Mouse (Mus musculus) midbrain, embryonic 14.5 days (tissue): ENCODE results near the gene Rps19bp1. TPM values are rescaled to one million over a fixed set of nuclear protein-coding genes. Genes with fewer than 3 reads are reported as not detected.
A peak's percentile ranks its signal among the peaks of the same experiment; 100 is the strongest.

Experiments used
- ATAC-seq: fragments of 200-750 bp; cut with Nextera tagmentation; 2 replicates; pipeline ENCODE4 v1.8.0; 2017; ENCODE audit warnings: moderate number of reproducible peaks, moderate library complexity; ENCODE audit not compliant: low FRiP score, low TSS enrichment
- DNase-seq: peaks from one replicate; pipeline ENCODE4 v3.0.0-alpha.2; 2015
- H3K27ac ChIP-seq: fragments of 300-500 bp; sonication (generic); replicated peaks from 2 replicates; pipeline ENCODE4 v1.5.1; 2014; ENCODE audit warnings: mild to moderate bottlenecking, low read depth, low read length, moderate library complexity
- H3K27me3 ChIP-seq: fragments of 300-500 bp; sonication (generic); 2 replicates; pipeline ENCODE4 v1.6.1; 2014; ENCODE audit warnings: low read length, control low read depth, mixed read lengths; ENCODE audit not compliant: control insufficient read depth, insufficient read depth
- H3K36me3 ChIP-seq: fragments of 300-500 bp; sonication (generic); 2 replicates; pipeline ENCODE4 v1.6.1; 2014; ENCODE audit warnings: low read length, control low read depth; ENCODE audit not compliant: control insufficient read depth, insufficient read depth
- H3K4me1 ChIP-seq: fragments of 300-500 bp; sonication (generic); 2 replicates; pipeline ENCODE4 v1.6.1; 2014; ENCODE audit warnings: mild to moderate bottlenecking, antibody characterized with exemption, low read length, control low read depth; ENCODE audit not compliant: control insufficient read depth, insufficient read depth
- H3K4me2 ChIP-seq: fragments of 300-500 bp; sonication (generic); 2 replicates; pipeline ENCODE4 v1.6.1; 2014; ENCODE audit warnings: mild to moderate bottlenecking, low read length, moderate library complexity
- H3K4me3 ChIP-seq: fragments of 300-500 bp; sonication (generic); replicated peaks from 2 replicates; pipeline ENCODE4 v1.5.1; 2014; ENCODE audit warnings: low read depth, low read length
- H3K9ac ChIP-seq: fragments of 300-500 bp; sonication (generic); replicated peaks from 2 replicates; pipeline ENCODE4 v1.6.1; 2014; ENCODE audit warnings: mild to moderate bottlenecking, low read length, moderate library complexity
- H3K9me3 ChIP-seq: fragments of 300-500 bp; sonication (generic); 2 replicates; pipeline ENCODE4 v1.6.1; 2016; ENCODE audit warnings: low read length, control low read depth, mixed read lengths; ENCODE audit not compliant: control insufficient read depth
- WGBS: fragments of 180-500 bp; shearing (Covaris S2); extraction: QIAGEN DNeasy Blood & Tissue Kit; methylation state at CpG from one replicate; pipeline ENCODE4 v1.1.7; 2014; 5-methylcytosine and 5-hydroxymethylcytosine counted together
- polyA plus RNA-seq: library from polyadenylated mRNA; unstranded; fragments of >200 nt; fragmentation: Nextera tagmentation; extraction: Ambion mirVana; gene quantifications from 2 replicates; pipeline ENCODE4 v1.2.1, GENCODE M21; 2014

Gene Rps19bp1
- polyA plus RNA-seq, 1 experiment from 2014 or later: 73.9 TPM

DNA sequence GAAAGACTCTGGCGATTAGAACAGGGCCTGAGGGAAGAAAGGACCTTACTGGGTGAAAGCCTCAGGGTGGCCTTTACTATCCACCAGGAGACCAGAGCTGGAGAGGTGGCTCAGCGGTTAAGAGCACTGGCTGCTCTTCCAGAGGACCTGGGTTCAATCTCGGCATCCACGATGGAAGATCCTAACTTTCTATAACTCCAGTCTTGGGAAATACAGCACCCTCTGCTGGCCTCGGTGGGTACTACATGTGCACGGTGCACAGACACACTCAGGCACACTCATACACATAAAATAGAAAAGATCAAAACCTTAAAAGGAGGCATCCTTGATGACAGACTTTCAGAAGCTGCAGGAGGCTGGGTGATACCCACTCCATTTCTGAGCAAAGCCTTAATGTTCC lies 16.5 kb upstream of the Rps19bp1 start:
- Histone ChIP-seq H3K27me3 (peaks cover 3% of the 10 kb centered on the region), H3K4me1 (peaks cover 3% of the 10 kb centered on the region; the same call in 1 of the 2 replicates), H3K4me2 (no peak overlapping the region), H3K9ac (no peak overlapping the region), H3K36me3 (no peaks in the 10 kb centered on the region), H3K9me3 (no peaks in the 10 kb centered on the region), H3K4me3 (no peak overlapping the region), H3K27ac (no peak overlapping the region)
- WGBS: 20% methylated on average over 6 of the region's 6 CpGs
- DNase-seq (peak; percentile 71), ATAC-seq (no peak)

DNA sequence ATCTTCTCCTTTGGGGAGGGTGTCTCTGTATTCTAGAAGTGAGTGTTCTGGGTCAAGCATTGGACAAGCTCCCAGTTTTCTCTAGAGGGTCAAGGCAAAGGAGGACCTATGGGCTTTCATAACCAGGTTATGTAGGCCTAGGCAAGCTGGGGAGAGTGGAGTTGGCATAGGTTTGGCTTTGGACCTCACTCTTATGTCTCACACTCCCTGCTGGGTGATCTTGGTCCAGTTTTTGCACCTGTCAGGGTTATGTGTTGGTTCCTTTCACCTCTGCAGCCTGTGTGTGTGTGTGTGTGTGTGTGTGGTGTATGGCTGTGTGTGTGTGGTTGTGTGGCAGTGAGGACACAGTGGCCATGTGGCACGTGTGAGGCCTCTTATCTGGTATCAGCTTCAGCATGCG lies 14.9 kb upstream of the Rps19bp1 start:
- 88% methylated on average over 2 of the region's 2 CpGs for WGBS
- peaks cover 2% of the 10 kb centered on the region; the same call in 1 of the 2 replicates for H3K27me3 ChIP-seq
- no peak overlapping the region for H3K27ac ChIP-seq
- DNase-seq (no peak), ATAC-seq (no peak)
- peaks cover 3% of the 10 kb centered on the region; the same call in 1 of the 2 replicates for H3K4me1 ChIP-seq
- no peak overlapping the region for H3K4me2 ChIP-seq
- H3K9ac ChIP-seq: no peak overlapping the region
- no peak overlapping the region for H3K4me3 ChIP-seq
- H3K9me3 ChIP-seq: no peaks in the 10 kb centered on the region
- no peaks in the 10 kb centered on the region for H3K36me3 ChIP-seq

DNA sequence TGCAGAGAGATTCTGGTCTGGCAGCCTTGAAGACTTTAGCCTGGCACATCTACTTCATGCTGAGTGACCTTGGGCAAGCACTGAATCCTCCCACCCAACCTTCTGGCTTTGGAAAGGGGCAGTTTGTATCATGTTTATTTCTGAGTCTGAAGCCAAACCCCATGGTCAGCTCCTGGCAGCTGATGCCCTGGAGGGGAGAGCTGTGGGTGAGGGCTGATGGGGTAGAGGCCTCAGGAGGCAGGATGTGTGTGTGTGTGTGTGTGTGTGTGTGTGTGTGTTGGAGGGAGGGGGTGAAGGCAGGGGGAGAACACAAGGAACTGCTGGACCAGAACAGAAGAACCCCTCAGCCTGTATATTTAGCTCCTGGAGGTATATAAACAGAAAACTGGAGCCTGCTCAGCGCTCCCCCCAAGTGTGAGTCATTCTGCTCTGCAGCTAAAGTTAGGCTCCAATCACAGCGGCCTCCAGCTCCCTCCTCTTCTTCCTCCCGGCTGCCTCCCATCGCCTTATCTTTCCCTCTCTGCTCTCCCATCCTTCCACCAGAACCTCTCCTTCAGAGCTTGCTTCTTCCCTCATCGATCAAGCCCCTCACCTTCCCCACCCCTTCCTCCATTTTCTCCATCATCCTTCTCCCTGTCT lies 14.1 kb upstream of the Rps19bp1 start:
- H3K36me3 ChIP-seq: no peaks in the 10 kb centered on the region
- no peak overlapping the region for H3K4me2 ChIP-seq
- peaks cover 2% of the 10 kb centered on the region; the same call in 1 of the 2 replicates for H3K27me3 ChIP-seq
- H3K9me3 ChIP-seq: no peaks in the 10 kb centered on the region
- no peak for DNase-seq
- H3K9ac ChIP-seq: no peak overlapping the region
- peaks cover 3% of the 10 kb centered on the region; the same call in 1 of the 2 replicates for H3K4me1 ChIP-seq
- H3K27ac ChIP-seq: no peak overlapping the region
- 68% methylated on average over 5 of the region's 5 CpGs for WGBS
- no peak for ATAC-seq
- no peak overlapping the region for H3K4me3 ChIP-seq

DNA sequence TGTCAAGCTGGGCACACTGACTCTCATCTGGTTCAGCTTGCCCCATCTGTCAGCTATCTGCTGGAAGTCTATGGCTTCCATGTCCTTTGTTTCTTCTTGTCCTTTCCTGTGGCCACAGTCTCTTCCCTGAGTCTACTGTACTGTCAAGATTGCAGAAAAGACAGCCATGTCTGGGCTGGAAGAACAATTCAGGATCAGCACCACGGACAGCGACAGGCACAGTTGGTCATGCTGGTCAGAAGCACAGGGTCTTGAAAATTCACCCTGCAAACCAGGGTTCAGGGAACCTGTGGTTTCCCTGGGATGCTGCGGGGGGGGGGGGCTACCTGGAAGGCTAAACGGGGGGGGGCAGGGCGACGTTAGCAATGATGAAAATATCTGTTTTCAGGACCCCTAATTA lies 13.5 kb upstream of the Rps19bp1 start:
- H3K27ac ChIP-seq: no peak overlapping the region
- 1% methylated on average over 6 of the region's 6 CpGs for WGBS
- H3K4me2 ChIP-seq: no peak overlapping the region
- peaks cover 3% of the 10 kb centered on the region; the same call in 1 of the 2 replicates for H3K4me1 ChIP-seq
- peaks cover 2% of the 10 kb centered on the region; the same call in 1 of the 2 replicates for H3K27me3 ChIP-seq
- no peaks in the 10 kb centered on the region for H3K9me3 ChIP-seq
- DNase-seq: peak; percentile 67
- H3K4me3 ChIP-seq: no peak overlapping the region
- no peaks in the 10 kb centered on the region for H3K36me3 ChIP-seq
- no peak overlapping the region for H3K9ac ChIP-seq
- no peak for ATAC-seq

DNA sequence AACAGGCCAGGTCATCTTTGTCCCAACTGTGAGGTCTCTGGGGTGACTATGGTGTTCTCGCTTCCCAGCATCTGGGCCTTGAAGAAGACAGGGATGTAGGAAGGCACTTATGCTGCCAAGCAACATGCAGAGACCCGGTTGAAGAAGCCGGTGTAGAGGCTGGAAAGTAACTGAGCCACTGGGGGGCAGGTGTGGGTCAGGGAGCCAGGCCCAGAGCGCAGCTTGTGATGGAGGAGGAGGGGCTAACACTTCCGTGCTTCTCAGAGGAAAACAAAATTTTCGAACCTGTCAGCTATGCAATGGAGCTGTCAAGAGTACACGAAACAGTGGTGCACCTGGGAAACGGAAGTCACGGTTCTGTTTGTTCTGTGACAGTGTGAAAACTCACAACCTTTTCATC lies 13.0 kb upstream of the Rps19bp1 start:
- WGBS: 44% methylated on average over 9 of the region's 9 CpGs
- Histone ChIP-seq H3K4me1 (peaks cover 5% of the 10 kb centered on the region; the same call in 1 of the 2 replicates), H3K36me3 (no peaks in the 10 kb centered on the region), H3K4me2 (no peak overlapping the region), H3K9ac (no peak overlapping the region), H3K4me3 (no peak overlapping the region), H3K27me3 (peaks cover 2% of the 10 kb centered on the region; the same call in 1 of the 2 replicates), H3K9me3 (no peaks in the 10 kb centered on the region), H3K27ac (no peak overlapping the region)
- ATAC-seq: no peak
- DNase-seq: peak; percentile 73

DNA sequence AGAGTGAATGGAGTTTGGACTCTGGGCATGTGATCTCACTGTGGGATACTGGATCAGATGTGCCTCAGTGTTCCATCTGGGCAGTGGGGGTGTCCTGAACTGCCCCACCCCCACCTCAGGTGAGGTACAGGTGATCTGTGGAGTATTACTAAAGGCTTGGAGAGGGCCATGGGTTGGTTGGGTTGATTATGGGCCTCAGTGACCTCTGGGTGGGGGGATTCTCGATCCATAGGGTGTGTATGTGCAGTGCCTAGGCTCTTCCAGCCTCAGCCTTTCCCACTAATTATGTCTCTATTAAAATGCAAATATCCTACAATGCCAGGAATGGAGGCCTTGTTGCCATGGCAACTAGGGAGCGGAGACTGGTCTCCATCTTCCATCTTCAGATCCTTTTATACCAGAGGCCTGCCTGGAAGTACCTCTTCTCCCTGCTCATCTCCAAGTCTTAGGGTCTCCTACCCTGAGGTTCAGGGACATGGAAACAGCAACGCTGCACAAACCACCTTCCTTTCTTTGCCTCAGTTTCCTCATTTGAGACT lies 7.8 kb upstream of the Rps19bp1 start:
- ATAC-seq (no peak), DNase-seq (peak; percentile 77)
- no peak overlapping the region for H3K27ac ChIP-seq
- no peak overlapping the region for H3K9ac ChIP-seq
- no peak overlapping the region for H3K4me2 ChIP-seq
- peaks cover 7% of the 10 kb centered on the region; the same call in 1 of the 2 replicates for H3K9me3 ChIP-seq
- H3K36me3 ChIP-seq: no peaks in the 10 kb centered on the region
- H3K27me3 ChIP-seq: no peaks in the 10 kb centered on the region; the same call in 1 of the 2 replicates
- H3K4me3 ChIP-seq: no peak overlapping the region
- 49% methylated on average over 3 of the region's 3 CpGs for WGBS
- 0 out of 2 replicates have a peak, but pooled peaks cover 6% of the 10 kb centered on the region for H3K4me1 ChIP-seq

DNA sequence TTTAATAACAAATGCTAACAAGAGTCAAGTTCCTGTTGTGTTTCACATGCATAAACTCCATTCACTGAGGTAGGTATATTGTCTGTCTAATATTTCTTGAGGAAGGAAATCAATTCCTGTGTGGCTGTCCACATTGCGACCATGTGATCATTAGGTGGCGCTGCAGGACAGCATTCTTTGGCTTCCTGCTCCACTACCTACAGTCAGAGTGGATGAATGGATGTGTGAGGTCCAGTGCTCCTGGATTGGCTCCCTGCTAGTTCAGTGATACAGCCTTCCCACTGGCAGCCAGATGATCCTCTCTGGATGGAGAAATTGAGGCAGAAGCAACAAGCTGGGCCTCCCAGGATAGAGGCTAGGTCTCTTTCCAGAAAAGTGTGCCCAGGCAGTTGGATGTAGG lies 2.2 kb upstream of the Rps19bp1 start:
- no peak overlapping the region for H3K27ac ChIP-seq
- H3K9ac ChIP-seq: no peak overlapping the region
- ATAC-seq: 0 out of 2 replicates have a peak, but pooled peaks have one; percentile 31
- H3K4me3 ChIP-seq: no peak overlapping the region
- H3K9me3 ChIP-seq: peaks cover 7% of the 10 kb centered on the region; the same call in 1 of the 2 replicates
- peaks cover 10% of the 10 kb centered on the region for H3K4me1 ChIP-seq
- no peak overlapping the region for H3K4me2 ChIP-seq
- H3K36me3 ChIP-seq: no peaks in the 10 kb centered on the region
- H3K27me3 ChIP-seq: no peaks in the 10 kb centered on the region
- peak; percentile 94 for DNase-seq
- WGBS: 0% methylated on average over 2 of the region's 2 CpGs

DNA sequence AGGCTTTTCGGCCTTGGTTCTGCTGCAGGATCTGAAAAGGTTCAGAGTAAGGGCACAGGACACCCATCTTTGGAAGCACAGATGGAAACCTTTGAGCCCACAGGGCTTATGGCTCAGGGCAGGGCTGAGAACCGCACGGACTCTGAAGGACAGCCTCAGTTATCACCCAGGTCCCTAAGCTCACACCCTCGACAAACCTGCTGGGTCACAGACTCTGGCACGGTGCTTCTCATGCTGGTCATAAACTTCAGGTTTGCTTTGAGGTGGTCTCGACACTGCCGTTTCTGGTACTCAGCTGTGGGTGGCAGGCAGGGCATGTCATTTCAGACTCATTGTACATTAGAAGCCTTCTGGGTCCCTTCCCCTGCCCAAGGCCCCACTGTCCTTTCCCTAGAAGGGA lies 3.0 kb downstream of the Rps19bp1 start:
- no peak overlapping the region for H3K9ac ChIP-seq
- H3K4me1 ChIP-seq: peaks cover 22% of the 10 kb centered on the region
- H3K9me3 ChIP-seq: no peaks in the 10 kb centered on the region
- no peak overlapping the region for H3K4me2 ChIP-seq
- H3K4me3 ChIP-seq: no peak overlapping the region
- peaks cover 49% of the 10 kb centered on the region for H3K36me3 ChIP-seq
- ATAC-seq (no peak), DNase-seq (no peak)
- no peak overlapping the region for H3K27ac ChIP-seq
- 81% methylated on average over 7 of the region's 7 CpGs for WGBS
- no peaks in the 10 kb centered on the region for H3K27me3 ChIP-seq

DNA sequence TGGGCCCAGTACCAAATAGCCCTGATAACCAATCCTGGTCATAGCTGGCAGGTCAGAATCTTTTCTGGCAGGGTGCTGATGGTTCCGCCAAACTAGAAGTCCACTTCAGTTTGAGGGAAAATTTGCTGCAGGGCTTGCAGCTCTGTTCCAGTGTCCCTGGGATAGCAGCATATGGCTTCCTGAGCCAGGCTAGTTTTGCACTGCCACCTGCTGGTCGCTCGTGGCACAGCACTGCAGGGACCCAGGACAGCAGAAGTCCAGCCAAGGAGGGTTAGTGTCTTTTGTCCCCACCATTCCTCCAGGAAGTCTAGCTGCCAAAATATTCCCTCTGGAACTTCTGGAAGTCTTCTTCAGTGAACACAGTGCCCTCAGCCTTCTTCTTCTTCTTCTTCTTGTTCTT lies 3.4 kb downstream of the Rps19bp1 start:
- DNase-seq: peak; percentile 91
- 14% methylated on average over 3 of the region's 3 CpGs for WGBS
- Histone ChIP-seq H3K27ac (no peak overlapping the region), H3K4me3 (no peak overlapping the region), H3K27me3 (no peaks in the 10 kb centered on the region), H3K4me2 (no peak overlapping the region), H3K4me1 (peaks cover 22% of the 10 kb centered on the region), H3K36me3 (peaks cover 49% of the 10 kb centered on the region), H3K9me3 (no peaks in the 10 kb centered on the region), H3K9ac (no peak overlapping the region)
- ATAC-seq: no peak
